Mouse (Mus musculus): ENCODE data around the gene 4931409K22Rik.
"Not testable (repeated sequence)": the region's sequence is repeated elsewhere in the genome, so short reads cannot be mapped to it uniquely, and the experiment has no call there.

- TF ChIP-seq ZC3H11A (IDR thresholded peaks at IDR 0.05; ENCODE audit: borderline replicate concordance, low read depth, low read length); MAFK (IDR thresholded peaks at IDR 0.05; ENCODE audit: insufficient read depth, low read depth, low read length); HCFC1 (IDR thresholded peaks at IDR 0.05; ENCODE audit: borderline replicate concordance, insufficient read depth, low read length); ZNF384 (IDR thresholded peaks at IDR 0.05; ENCODE audit: low read depth, low read length): not testable (repeated sequence)
Measured at GRCm38 (mm10) chr5:24555335-24555734, 1.3 kb downstream of the 4931409K22Rik start.
